Mouse (Mus musculus) megakaryocyte progenitor cell, adult 5-6 weeks (primary cell): ENCODE data around the gene Hsf5. TPM values are rescaled to one million over a fixed set of nuclear protein-coding genes. Genes with fewer than 3 reads are reported as not detected.

Experiments
- ATAC-seq: replicated peaks from 2 replicates; pipeline ENCODE4 v1.8.0; 2016; ENCODE audit warnings: mild to moderate bottlenecking, moderate TSS enrichment, inconsistent platforms; ENCODE audit not compliant: poor library complexity
- total RNA-seq, 2 experiments: library from RNA; stranded (forward) in 1 of 2; stranded (reverse) in 1 of 2; fragments of 157-497, 149-512 nt in 1 of 2; fragments of 200-1000 nt in 1 of 2; gene quantifications; 2 replicates each; pipeline versions ENCODE4 v1.2.3 to v1.2.4; 2015 to 2017

The Hsf5 gene
- total RNA-seq, 2 experiments from 2014 or later, result not detected

DNA sequence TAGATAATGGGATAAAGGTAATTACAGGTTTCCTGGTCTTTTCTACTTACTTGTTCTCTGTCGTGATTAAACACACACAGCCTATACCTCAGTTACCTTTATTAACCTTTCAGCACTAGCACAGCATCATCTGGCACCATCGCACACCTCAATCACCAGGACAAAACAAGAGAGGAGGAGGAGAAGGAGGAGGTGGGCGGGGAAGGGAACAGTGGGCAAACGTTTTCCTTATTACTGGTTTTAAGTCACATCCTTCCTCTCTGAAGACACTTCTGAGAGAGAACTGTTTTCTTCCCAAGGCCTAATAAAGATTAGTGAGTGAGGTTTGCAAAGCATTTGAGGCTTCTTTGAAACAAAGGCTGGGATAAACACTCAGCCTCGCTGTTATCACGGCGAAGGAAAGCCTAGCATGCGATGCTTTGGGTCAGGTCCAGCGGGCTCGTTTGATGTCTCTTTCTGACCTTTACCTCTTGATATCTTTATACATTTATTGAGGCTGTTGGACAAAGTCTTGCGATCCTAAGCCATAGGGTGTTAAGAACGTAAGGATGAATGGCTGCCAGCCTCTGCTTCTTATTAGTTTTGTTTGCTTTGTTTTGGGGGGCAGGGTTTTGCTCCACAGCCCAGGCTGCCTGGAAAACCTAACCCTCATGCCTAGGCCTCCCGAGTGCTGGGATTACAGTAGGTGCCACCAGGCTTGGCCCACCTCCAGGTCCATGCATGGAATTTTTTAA lies 66.0 kb downstream of the Hsf5 start:
- no peak for ATAC-seq

DNA sequence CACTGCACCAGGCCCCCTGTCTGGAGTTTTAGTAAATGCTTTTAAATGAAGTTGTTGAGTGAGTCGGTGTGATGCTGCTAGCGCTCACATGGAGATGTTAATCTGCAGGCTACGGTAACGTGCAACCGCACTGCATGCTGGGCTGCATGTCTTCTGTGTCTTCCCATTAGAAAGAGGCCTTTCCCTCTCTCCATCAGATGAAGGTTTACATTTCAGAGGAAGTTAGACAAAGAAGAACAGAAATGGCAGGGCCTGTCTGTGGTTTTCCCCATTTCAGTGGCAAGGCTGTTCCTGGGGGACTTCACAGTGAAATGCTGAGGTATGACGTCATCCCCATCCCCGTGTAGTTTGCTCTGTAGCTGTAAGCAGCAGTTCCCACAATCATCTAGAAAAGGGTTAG lies 69.4 kb downstream of the Hsf5 start:
- ATAC-seq, result 0 out of 2 replicates have a peak, but pooled peaks have one; percentile 12

DNA sequence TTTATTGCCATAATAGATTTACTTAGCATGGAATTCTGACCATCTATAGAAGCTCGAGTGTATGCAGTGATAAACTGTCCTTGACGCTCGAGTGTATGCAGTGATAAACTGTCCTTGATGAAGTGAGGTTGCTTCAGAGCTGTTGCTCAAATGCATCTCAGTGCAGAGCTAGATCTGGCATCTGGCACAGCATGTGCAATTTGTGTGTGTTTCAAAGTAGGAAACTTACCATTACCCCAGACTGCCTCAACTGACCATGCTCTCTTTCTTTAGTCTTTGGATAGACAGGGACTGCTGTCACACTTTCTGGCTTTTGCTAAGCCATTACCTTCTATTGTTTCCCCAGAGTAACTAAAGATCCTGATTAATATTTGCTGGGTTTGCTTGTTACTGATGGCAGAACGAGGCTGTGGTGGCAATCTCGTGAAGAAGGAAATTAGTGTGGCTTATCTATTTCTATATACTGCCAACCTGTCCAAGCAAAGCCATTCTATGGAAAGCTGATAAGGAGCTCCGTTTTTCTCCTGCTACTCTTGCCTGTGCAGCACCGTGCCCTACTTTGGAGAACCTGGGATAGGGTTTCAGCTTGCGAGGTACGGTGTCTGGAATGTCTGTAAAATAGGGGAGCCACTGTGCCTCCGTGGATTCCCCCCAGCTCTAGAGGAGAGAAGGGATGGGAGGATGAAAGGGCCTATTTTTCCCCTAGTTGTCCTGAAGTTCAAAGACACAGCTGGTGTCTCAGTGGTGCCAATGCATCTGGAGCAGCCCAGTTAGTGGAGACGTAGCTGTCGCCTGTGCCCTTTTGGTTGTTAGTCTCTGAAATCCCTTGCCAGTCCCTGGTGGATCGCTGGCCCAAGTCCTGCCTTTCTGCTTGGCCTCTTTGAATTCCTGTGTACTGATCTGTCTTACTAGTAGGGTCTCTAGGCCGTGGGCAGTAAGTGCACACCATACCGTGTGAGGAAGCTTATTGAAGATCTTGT lies 70.6 kb downstream of the Hsf5 start:
- ATAC-seq, result 0 out of 2 replicates have a peak, but pooled peaks have one; percentile 7

DNA sequence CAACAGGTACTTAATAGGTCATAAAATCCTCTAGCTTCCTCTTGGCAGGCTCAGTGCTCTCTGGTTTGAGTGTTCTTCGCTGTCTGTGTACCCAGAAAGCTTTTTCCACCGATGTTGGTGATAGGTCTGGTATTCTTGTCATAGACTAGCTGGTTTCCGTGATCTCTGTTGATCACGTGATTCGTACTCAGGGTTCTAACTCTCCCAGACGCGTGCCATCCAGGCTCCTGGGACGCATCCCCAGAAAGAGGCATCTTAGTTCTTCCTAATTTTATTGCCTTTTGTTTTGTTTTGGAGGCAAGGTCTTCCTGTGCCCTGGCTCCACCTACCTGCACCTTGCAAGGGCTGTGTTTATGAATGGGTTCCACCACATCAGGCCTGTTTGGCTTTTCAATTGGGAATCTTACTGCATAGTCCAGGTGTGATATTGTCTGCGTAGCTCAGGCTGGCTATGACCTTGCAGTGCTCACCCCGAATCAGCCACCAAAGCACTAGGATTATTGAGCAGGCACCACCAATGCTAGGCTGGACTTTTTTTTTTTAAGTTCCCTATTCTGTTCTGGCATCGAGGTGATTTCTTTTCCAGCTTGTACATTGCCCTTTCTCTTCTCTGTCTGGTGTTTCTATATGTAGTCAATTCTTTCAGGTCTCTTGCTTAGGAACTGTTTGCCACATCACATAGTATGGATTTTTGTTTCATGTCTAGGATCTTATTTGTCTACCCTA lies 71.7 kb downstream of the Hsf5 start:
- no peak for ATAC-seq

DNA sequence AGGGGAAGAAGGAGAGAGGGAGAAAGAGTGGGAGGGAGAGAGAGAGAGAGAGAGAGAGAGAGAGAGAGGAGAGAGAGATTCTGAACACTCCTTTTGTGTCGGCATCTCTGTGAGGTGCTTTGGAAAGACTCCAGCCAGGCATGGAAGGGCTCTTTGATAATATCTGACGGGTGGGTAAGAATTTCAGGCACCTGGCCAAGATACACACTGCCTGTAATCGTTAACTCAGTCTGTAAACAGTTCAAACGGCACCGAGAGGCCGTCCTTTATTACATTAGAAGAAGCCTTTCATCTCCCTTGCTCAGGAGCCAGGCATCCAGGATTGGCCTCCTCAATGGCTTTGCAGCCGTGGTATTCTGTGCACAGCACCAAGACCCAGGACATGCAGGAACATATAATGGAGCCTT lies 72.4 kb downstream of the Hsf5 start:
- peak; percentile 61 for ATAC-seq

DNA sequence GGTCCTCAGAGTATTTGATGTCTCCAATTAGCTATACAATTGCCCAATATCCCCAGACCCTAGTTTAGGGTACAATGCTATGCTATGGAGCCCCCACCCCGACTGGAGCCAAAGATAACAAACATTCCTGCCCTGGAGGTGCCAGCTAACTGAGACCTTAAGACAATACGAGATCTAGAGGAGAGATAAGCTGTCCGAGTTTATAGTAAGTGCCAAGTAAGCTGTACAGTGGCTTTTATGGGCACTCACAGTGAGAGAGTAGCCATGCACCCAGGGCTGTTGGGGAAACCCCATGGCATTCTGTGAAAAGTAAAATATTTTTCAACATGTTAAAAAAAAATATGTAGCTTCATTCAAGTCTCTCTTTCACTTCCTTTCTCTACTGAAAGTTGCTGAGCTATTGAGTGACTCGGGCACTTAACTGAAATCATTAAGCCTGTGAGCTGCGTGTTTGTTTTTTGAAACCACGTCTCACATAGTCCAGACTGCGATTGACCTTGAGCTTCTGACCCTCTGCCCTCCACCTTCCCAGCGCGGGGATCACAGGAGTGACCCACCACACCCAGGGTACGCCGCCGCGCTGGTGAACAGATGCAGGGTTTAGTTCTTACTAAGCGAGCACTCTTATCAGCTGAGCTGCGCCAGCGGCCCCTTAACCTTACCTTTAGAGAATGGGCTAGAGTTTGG lies 73.2 kb downstream of the Hsf5 start:
- peak; percentile 41 for ATAC-seq

DNA sequence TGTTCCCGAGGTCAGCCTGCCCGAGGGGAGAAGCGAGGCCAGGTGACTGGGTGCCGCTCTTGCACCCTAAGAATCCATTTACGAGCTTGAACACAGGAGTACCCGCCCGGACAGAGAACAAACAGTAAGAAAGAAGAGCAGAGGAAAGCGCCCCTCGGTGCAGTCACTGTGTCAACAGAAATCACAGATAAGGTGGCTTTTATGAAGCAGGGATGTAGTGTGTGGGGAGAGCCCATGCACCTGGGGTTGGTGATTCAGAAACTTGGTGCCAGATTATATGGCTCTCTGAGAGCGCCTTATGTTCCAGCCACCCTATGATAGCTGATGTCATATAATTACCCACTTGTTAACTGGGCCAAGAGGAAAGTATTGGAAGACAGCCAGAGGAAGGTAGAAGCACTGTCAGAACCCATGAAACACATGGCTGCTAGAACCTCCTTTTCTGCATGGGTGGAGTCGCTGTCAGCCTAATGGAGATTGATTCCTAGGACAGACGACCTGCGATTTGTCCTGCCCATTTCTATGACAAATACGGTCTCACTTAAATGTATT lies 80.2 kb downstream of the Hsf5 start:
- ATAC-seq, result no peak

DNA sequence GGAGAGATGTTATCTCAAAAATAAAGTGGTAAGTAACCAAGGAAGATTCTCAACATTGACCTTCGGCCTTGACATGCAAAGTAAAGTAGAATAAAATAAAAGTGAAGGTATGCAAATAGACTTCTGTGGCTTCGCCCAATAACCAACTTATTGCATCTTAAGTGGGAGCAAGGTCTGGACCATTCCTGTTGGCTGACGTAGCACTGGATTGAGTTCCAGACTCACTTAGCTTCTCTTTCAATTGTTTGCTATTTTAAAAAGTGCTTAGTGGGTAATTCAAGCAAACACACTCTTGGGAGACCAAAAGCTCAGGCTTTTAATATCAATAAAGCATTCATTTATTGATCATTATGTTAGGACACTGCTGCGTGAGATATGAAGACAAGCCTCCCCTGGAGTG lies 81.2 kb downstream of the Hsf5 start:
- no peak for ATAC-seq

DNA sequence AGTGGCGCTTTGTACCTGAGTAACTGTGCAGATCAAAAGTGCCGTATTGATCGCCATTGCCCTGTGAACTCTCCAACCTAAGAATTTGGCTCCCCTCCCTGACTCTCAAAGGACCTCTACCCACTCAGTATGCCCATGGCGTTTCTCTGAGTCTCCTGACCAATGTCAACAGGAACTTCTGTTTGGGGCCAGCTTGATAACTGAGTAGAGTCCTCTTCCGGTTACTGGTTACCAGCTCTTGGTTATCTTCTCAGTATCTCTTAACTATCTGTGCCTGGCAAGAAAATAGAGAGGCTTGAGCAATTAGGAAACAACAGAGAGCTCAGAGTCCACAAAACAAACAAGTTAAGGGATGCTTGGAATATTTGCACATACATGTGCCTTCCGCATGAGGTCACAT lies 84.1 kb downstream of the Hsf5 start:
- ATAC-seq, result no peak

DNA sequence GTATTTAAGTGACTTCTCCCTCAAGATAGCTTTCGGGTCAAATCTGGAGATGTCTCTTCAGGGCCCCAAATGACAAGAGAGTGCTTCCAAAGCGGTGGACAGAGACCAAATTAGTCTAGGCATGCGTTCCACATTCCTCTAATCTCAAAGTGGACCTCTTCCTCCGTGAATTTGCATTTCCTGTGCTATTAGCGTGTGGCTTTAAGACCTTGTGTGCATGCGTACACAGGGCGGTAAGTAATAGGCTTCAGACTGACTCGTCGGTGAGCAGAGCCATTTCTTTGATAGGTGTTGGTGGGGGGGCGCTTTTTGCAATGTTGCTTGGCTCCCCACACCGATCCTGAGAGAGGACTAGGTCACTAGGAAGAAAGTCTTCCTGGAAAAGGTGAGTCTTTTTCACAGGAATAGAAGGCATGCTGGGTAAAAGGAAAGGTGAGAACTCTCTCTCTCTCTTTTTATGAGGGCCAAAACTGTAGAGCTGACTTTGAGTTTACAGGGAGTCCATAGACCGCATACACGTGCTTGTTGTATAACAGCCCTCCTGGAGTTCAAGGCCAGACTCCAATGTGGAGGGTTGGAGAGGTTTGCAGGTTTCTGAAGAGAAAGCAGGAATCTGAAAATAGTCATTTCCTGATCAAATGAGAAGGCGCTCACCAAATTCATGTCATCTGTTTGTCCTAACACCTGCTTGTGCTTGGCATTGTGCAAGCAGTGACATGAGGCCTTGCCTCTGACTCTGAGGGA lies 85.1 kb downstream of the Hsf5 start:
- peak; percentile 56 for ATAC-seq

DNA sequence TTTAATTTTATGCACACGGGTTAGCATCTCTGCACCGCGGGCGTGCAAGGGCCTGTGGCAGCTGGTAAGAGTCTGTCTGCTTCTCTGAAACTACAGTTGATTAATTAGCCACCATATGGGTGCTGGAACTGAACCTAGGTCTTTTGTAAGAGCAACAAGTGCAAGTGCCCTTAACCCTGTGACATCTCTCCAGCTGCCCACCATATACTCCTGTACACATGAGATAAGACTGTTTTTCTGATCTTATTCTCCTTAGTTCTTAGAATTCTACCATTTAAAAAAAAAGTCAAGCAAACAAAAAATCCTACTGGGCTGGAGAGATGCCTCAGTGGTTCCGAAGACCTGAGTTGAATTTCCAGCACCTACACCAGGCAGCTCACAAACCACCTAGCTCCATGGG lies 86.7 kb downstream of the Hsf5 start:
- peak; percentile 59 for ATAC-seq

DNA sequence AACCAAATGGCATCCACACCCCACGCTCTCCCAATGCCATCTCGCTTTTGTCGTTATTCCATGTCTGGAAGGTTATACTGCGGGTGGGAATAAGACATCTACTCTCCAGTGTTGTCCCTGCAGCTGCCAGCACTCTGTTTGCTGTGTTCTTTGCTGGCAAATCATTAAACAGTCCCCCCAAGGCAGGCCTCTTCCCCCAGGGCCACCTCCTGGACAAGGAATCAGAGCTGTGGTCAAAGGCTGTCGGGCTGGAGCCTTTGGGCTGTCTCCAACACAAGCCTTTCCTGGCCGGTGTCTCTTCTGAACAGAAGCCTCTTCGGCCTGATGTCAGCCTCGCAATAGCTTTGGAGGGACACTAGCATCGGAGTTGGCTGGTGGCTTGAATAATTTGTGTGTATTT lies 87.3 kb downstream of the Hsf5 start:
- no peak for ATAC-seq

DNA sequence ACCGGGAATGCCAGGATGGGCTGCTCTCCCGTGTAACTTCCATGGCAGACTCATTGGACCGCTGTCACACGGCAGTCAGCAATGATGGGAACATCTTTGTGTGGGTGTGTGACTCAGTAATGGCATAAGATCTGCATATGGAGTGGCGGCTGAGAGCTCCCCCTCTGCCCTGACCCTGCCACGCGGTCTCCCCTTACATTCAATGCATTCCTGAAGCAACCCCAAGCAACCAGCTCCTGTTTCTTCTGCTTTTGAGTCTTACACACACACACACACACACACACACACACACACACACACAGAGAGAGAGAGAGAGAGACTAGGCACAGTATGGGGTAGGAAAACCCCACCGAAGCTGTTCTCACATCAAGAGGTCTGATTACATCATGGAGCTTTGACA lies 90.6 kb downstream of the Hsf5 start:
- ATAC-seq, result no peak

DNA sequence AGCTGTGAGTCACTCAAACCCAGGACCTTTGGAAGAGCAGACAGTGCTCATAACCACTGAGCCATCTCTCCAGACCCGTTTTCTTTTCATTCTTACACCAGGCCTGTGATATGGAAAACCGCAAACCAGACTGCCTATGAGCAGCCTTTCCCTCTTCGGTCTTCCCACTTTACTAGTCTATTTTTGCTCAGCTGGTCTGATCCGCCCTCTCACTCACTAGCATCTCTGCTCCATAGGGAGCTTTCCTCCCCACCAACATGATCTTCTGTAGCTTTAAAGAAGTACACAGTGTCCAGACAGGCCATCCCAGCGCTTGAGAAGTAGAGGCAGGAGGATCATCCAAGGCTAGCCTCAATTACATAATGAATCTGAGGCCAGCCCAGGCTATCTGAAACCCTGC lies 92.0 kb downstream of the Hsf5 start:
- ATAC-seq, result no peak

Other genes starting within 250 kb of the Hsf5 start
- 2.5 and 4.9 TPM in 2 replicates for gene Rad51c, start 212.2 kb upstream of the Hsf5 start, total RNA-seq (2015)
- gene Rad51c, start 212.2 kb upstream of the Hsf5 start, total RNA-seq (2017), result 5.4 and 8.0 TPM in 2 replicates
- gene Tex14, start 212.1 kb upstream of the Hsf5 start, total RNA-seq (2015), result 0.07 and 2.4 TPM in 2 replicates
- gene Tex14, start 212.1 kb upstream of the Hsf5 start, total RNA-seq (2017), result 0.27 and 0.29 TPM in 2 replicates
- not detected in 2 replicates for gene Gm11492, start 50.5 kb upstream of the Hsf5 start, total RNA-seq (2015)
- not detected in 2 replicates for gene Gm11492, start 50.5 kb upstream of the Hsf5 start, total RNA-seq (2017)
- gene Sept4, start 48.3 kb upstream of the Hsf5 start, total RNA-seq (2015), result 1.6 and 2.7 TPM in 2 replicates
- 1.5 and 4.8 TPM in 2 replicates for gene Sept4, start 48.3 kb upstream of the Hsf5 start, total RNA-seq (2017)
- gene Mtmr4, start 25.0 kb upstream of the Hsf5 start, total RNA-seq (2015), result 14.4 and 15.7 TPM in 2 replicates
- gene Mtmr4, start 25.0 kb upstream of the Hsf5 start, total RNA-seq (2017), result 20.9 and 25.0 TPM in 2 replicates
- 3.0 and 5.1 TPM in 2 replicates for gene Rnf43, start 45.6 kb downstream of the Hsf5 start, total RNA-seq (2015)
- gene Rnf43, start 45.6 kb downstream of the Hsf5 start, total RNA-seq (2017), result 2.2 and 3.0 TPM in 2 replicates
- gene Supt4a, start 120.4 kb downstream of the Hsf5 start, total RNA-seq (2015), result 147 and 161 TPM in 2 replicates
- 52.8 and 63.7 TPM in 2 replicates for gene Supt4a, start 120.4 kb downstream of the Hsf5 start, total RNA-seq (2017)
- gene Tspoap1, start 143.4 kb downstream of the Hsf5 start, total RNA-seq (2015), result 34.1 and 38.5 TPM in 2 replicates
- 47.0 and 66.4 TPM in 2 replicates for gene Tspoap1, start 143.4 kb downstream of the Hsf5 start, total RNA-seq (2017)
- 13,257 and 15,415 TPM in 2 replicates for gene Mpo, start 176.4 kb downstream of the Hsf5 start, total RNA-seq (2015)
- gene Mpo, start 176.4 kb downstream of the Hsf5 start, total RNA-seq (2017), result 8,081 and 8,928 TPM in 2 replicates
- 0.05 TPM in 1 of 2 replicates, not detected in the other for gene Lpo, start 211.1 kb downstream of the Hsf5 start, total RNA-seq (2015)
- gene Lpo, start 211.1 kb downstream of the Hsf5 start, total RNA-seq (2017), result 0.03 TPM in 1 of 2 replicates, not detected in the other
- gene Mks1, start 236.1 kb downstream of the Hsf5 start, total RNA-seq (2015), result 3.0 and 4.7 TPM in 2 replicates
- 5.5 and 6.0 TPM in 2 replicates for gene Mks1, start 236.1 kb downstream of the Hsf5 start, total RNA-seq (2017)